Mouse (Mus musculus) intestine, embryonic 16.5 days (tissue): ENCODE measurements around the gene 4930568D16Rik. TPM values are rescaled to one million over a fixed set of nuclear protein-coding genes. Genes with fewer than 3 reads are reported as not detected.
A peak's percentile ranks its signal among the peaks of the same experiment; 100 is the strongest.

Source experiments
- ATAC-seq: fragments of 200-750 bp; cut with Nextera tagmentation; 2 replicates; pipeline ENCODE4 v1.8.0; 2017; ENCODE audit warnings: moderate TSS enrichment, moderate library complexity
- H3K27ac ChIP-seq: fragments of 300-500 bp; sonication (generic); 2 replicates; pipeline ENCODE4 v1.5.1; 2014; ENCODE audit warnings: mild to moderate bottlenecking, low read length
- H3K27me3 ChIP-seq: fragments of 300-500 bp; sonication (generic); replicated peaks from 2 replicates; pipeline ENCODE4 v1.6.1; 2014; ENCODE audit warnings: low read length, control low read depth, mixed read lengths; ENCODE audit not compliant: control insufficient read depth, insufficient read depth
- H3K36me3 ChIP-seq: fragments of 300-500 bp; sonication (generic); 2 replicates; pipeline ENCODE4 v1.6.1; 2014; ENCODE audit warnings: low read length, control low read depth; ENCODE audit not compliant: control insufficient read depth, insufficient read depth
- H3K4me1 ChIP-seq: fragments of 300-500 bp; sonication (generic); 2 replicates; pipeline ENCODE4 v1.6.1; 2014; ENCODE audit warnings: low read length, control low read depth, mixed read lengths; ENCODE audit not compliant: control insufficient read depth, insufficient read depth
- H3K4me2 ChIP-seq: fragments of 300-500 bp; sonication (generic); 2 replicates; pipeline ENCODE4 v1.6.1; 2014; ENCODE audit warnings: low read depth, low read length, control low read depth
- H3K4me3 ChIP-seq: fragments of 300-500 bp; sonication (generic); 2 replicates; pipeline ENCODE4 v1.5.1; 2014; ENCODE audit warnings: mild to moderate bottlenecking, low read length
- H3K9ac ChIP-seq: fragments of 300-500 bp; sonication (generic); 2 replicates; pipeline ENCODE4 v1.6.1; 2014; ENCODE audit warnings: low read depth, low read length
- H3K9me3 ChIP-seq: fragments of 300-500 bp; sonication (generic); 2 replicates; pipeline ENCODE4 v1.6.1; 2016; ENCODE audit warnings: low read length, control low read depth; ENCODE audit not compliant: control insufficient read depth
- WGBS: fragments of 180-500 bp; shearing (Covaris S2); extraction: QIAGEN DNeasy Blood & Tissue Kit; methylation state at CpG from one replicate; pipeline ENCODE4 v1.1.7; 2014; 5-methylcytosine and 5-hydroxymethylcytosine counted together
- polyA plus RNA-seq: library from polyadenylated mRNA; unstranded; fragments of >200 nt; fragmentation: Nextera tagmentation; extraction: Ambion mirVana; gene quantifications from 2 replicates; pipeline ENCODE4 v1.2.1, GENCODE M21; 2015

4930568D16Rik gene
- polyA plus RNA-seq = not detected in 2 replicates

GRCm38 (mm10) chr2:35367629-35368028, at the start of gene 4930568D16Rik:
Gene 4930568D16Rik, minus strand, starts transcription at chr2:35367729.
- H3K9ac ChIP-seq = no peak within 1 kb of the TSS
- no peaks in the 10 kb centered on the region for H3K4me1 ChIP-seq
- H3K4me2 ChIP-seq = no peak within 1 kb of the TSS
- 70% methylated on average over 2 of the region's 2 CpGs for WGBS
- no peak for ATAC-seq
- no peak within 1 kb of the TSS for H3K4me3 ChIP-seq
- no peaks in the 10 kb centered on the region for H3K36me3 ChIP-seq
- no peaks in the 10 kb centered on the region for H3K27me3 ChIP-seq
- peaks cover 2% of the 10 kb centered on the region; the same call in 1 of the 2 replicates for H3K9me3 ChIP-seq
- H3K27ac ChIP-seq = no peak within 1 kb of the TSS

- Histone ChIP-seq H3K27me3 (no peaks in the 10 kb centered on the region), H3K4me2 (no peak overlapping the region), H3K9me3 (0 out of 2 replicates have a peak, but pooled peaks cover 3% of the 10 kb centered on the region), H3K36me3 (peaks cover 12% of the 10 kb centered on the region), H3K4me3 (no peak overlapping the region), H3K9ac (no peak overlapping the region), H3K27ac (no peak overlapping the region), H3K4me1 (no peaks in the 10 kb centered on the region)
- ATAC-seq = no peak
- WGBS = 71% methylated on average over 1 of the region's 1 CpGs
These were observed 49.7 kb upstream of the 4930568D16Rik start for GRCm38 (mm10) chr2:35417231-35417630.

- ATAC-seq = no peak
- 77% methylated on average over 6 of the region's 6 CpGs for WGBS
- H3K4me3 ChIP-seq = no peak overlapping the region
- H3K9ac ChIP-seq = no peak overlapping the region
- peaks cover 12% of the 10 kb centered on the region for H3K36me3 ChIP-seq
- no peak overlapping the region for H3K27ac ChIP-seq
- H3K27me3 ChIP-seq = no peaks in the 10 kb centered on the region
- H3K4me1 ChIP-seq = no peaks in the 10 kb centered on the region
- 0 out of 2 replicates have a peak, but pooled peaks cover 3% of the 10 kb centered on the region for H3K9me3 ChIP-seq
- no peak overlapping the region for H3K4me2 ChIP-seq
These were observed 48.9 kb upstream of the 4930568D16Rik start for GRCm38 (mm10) chr2:35416473-35416872.

GRCm38 (mm10) chr2:35412810-35413209, 45.3 kb upstream of the 4930568D16Rik start:
- Histone ChIP-seq H3K27ac (no peak overlapping the region), H3K27me3 (no peaks in the 10 kb centered on the region), H3K4me1 (no peaks in the 10 kb centered on the region), H3K9me3 (no peaks in the 10 kb centered on the region), H3K36me3 (no peaks in the 10 kb centered on the region), H3K9ac (no peak overlapping the region), H3K4me3 (no peak overlapping the region), H3K4me2 (no peak overlapping the region)
- WGBS = 92% methylated on average over 3 of the region's 3 CpGs
- ATAC-seq = no peak

GRCm38 (mm10) chr2:35412246-35412645, 44.7 kb upstream of the 4930568D16Rik start:
- WGBS = 67% methylated on average over 2 of the region's 2 CpGs
- H3K9me3 ChIP-seq = no peaks in the 10 kb centered on the region
- no peak overlapping the region for H3K4me2 ChIP-seq
- H3K4me3 ChIP-seq = no peak overlapping the region
- no peaks in the 10 kb centered on the region for H3K27me3 ChIP-seq
- no peak overlapping the region for H3K27ac ChIP-seq
- no peak for ATAC-seq
- no peaks in the 10 kb centered on the region for H3K4me1 ChIP-seq
- H3K9ac ChIP-seq = no peak overlapping the region
- H3K36me3 ChIP-seq = no peaks in the 10 kb centered on the region

- no peaks in the 10 kb centered on the region for H3K27me3 ChIP-seq
- H3K9me3 ChIP-seq = no peaks in the 10 kb centered on the region
- no peak overlapping the region for H3K27ac ChIP-seq
- no peak for ATAC-seq
- no peak overlapping the region for H3K4me3 ChIP-seq
- H3K36me3 ChIP-seq = no peaks in the 10 kb centered on the region
- no peaks in the 10 kb centered on the region for H3K4me1 ChIP-seq
- no peak overlapping the region for H3K4me2 ChIP-seq
- H3K9ac ChIP-seq = no peak overlapping the region
- 70% methylated on average over 10 of the region's 10 CpGs for WGBS
These were observed 44.2 kb upstream of the 4930568D16Rik start for GRCm38 (mm10) chr2:35411640-35412190.

GRCm38 (mm10) chr2:35409466-35409865, 41.9 kb upstream of the 4930568D16Rik start:
- H3K27me3 ChIP-seq = no peaks in the 10 kb centered on the region
- no peaks in the 10 kb centered on the region for H3K36me3 ChIP-seq
- WGBS = 92% methylated on average over 6 of the region's 6 CpGs
- H3K9ac ChIP-seq = no peak overlapping the region
- H3K27ac ChIP-seq = no peak overlapping the region
- H3K9me3 ChIP-seq = no peaks in the 10 kb centered on the region
- H3K4me1 ChIP-seq = no peaks in the 10 kb centered on the region
- no peak overlapping the region for H3K4me3 ChIP-seq
- no peak overlapping the region for H3K4me2 ChIP-seq
- ATAC-seq = no peak

- Histone ChIP-seq H3K36me3 (no peaks in the 10 kb centered on the region), H3K4me3 (no peak overlapping the region), H3K4me1 (no peaks in the 10 kb centered on the region), H3K9me3 (no peaks in the 10 kb centered on the region), H3K9ac (no peak overlapping the region), H3K27ac (no peak overlapping the region), H3K27me3 (no peaks in the 10 kb centered on the region), H3K4me2 (no peak overlapping the region)
- ATAC-seq = no peak
- 64% methylated on average over 5 of the region's 5 CpGs for WGBS
These were observed 41.0 kb upstream of the 4930568D16Rik start for GRCm38 (mm10) chr2:35408409-35409110.

- Histone ChIP-seq H3K27me3 (no peaks in the 10 kb centered on the region), H3K4me3 (no peak overlapping the region), H3K27ac (no peak overlapping the region), H3K4me1 (no peaks in the 10 kb centered on the region), H3K9ac (no peak overlapping the region), H3K9me3 (no peaks in the 10 kb centered on the region), H3K36me3 (no peaks in the 10 kb centered on the region), H3K4me2 (no peak overlapping the region)
- WGBS = 56% methylated on average over 7 of the region's 7 CpGs
- ATAC-seq = 0 out of 2 replicates have a peak, but pooled peaks have one; percentile 23
These were observed 40.3 kb upstream of the 4930568D16Rik start for GRCm38 (mm10) chr2:35407878-35408277.
